Mouse (Mus musculus): ENCODE data around the gene Adamtsl5.

GRCm38 (mm10) chr10:80301256-80302081, 46.7 kb downstream of the Adamtsl5 start:
- TF ChIP-seq CTCF (IDR thresholded peaks at IDR 0.05; ENCODE audit: low read depth) = no peak
- no peak for TF ChIP-seq EP300 (optimal IDR thresholded peaks at IDR 0.05)
